Mouse (Mus musculus) CH12.LX (cell line): ENCODE data around the gene Proser2. TPM values are rescaled to one million over a fixed set of nuclear protein-coding genes. Genes with fewer than 3 reads are reported as not detected.

Source experiments
- DNase-seq: peaks from one replicate; pipeline ENCODE4 v3.0.0-alpha.2; 2013; ENCODE audit errors: extremely low read depth
- H3K27ac ChIP-seq: 2 replicates; pipeline ENCODE4 v1.5.1; 2012; ENCODE audit warnings: low read depth, mild to moderate bottlenecking, control low read depth, moderate library complexity; ENCODE audit not compliant: insufficient read depth
- H3K27me3 ChIP-seq: replicated peaks from 2 replicates; pipeline ENCODE3; 2012; ENCODE audit warnings: inconsistent platforms
- H3K36me3 ChIP-seq, 2 experiments: replicated peaks in 1 of 2; 2 replicates each; pipeline versions ENCODE3 to v1.6.1; 2012; ENCODE audit warnings: inconsistent platforms in 1 of 2, low read length in 1 of 2, mild to moderate bottlenecking in 1 of 2, mixed read lengths in 1 of 2, moderate library complexity in 1 of 2; ENCODE audit not compliant: control insufficient read depth in 1 of 2, insufficient read depth in 1 of 2
- H3K4me1 ChIP-seq, 2 experiments: 2 replicates each; pipeline ENCODE4 v1.6.1; 2012; ENCODE audit warnings: inconsistent platforms in 1 of 2, moderate library complexity in 1 of 2; ENCODE audit not compliant: insufficient read depth in 2 of 2, control insufficient read depth in 1 of 2
- H3K4me2 ChIP-seq: 2 replicates; pipeline ENCODE4 v1.6.1; 2012; ENCODE audit warnings: low read depth, mild to moderate bottlenecking, control low read depth; ENCODE audit not compliant: poor library complexity, insufficient read depth, severe bottlenecking
- H3K4me3 ChIP-seq, 3 experiments: fragments of 150-350 bp in 1 of 3; sonication (generic) in 1 of 3; replicated peaks in 1 of 3; 2 replicates each; pipeline versions ENCODE3 to v1.5.1; 2011 to 2012; ENCODE audit warnings: low read depth in 2 of 3, low read length in 2 of 3, mild to moderate bottlenecking in 2 of 3, moderate library complexity in 2 of 3, control low read depth in 1 of 3, improper control_type of control experiment in 1 of 3, inconsistent platforms in 1 of 3, mixed read lengths in 1 of 3; ENCODE audit not compliant: poor library complexity in 1 of 3
- H3K79me2 ChIP-seq: replicated peaks from 2 replicates; pipeline ENCODE4 v1.6.1; 2012; ENCODE audit warnings: mild to moderate bottlenecking, moderate library complexity; ENCODE audit not compliant: control insufficient read depth, poor library complexity, insufficient read depth, severe bottlenecking; ENCODE audit errors: extremely low read depth
- H3K9ac ChIP-seq: 2 replicates; pipeline ENCODE4 v1.6.1; 2012; ENCODE audit warnings: low read depth, mild to moderate bottlenecking, control low read depth, moderate library complexity; ENCODE audit not compliant: insufficient read depth
- H3K9me3 ChIP-seq: replicated peaks from 2 replicates; pipeline ENCODE3; 2012; ENCODE audit warnings: low read length, inconsistent platforms, mixed read lengths
- CHD1 ChIP-seq: IDR thresholded peaks from 2 replicates; pipeline ENCODE4 v1.6.1; 2012; ENCODE audit warnings: low read depth, low read length, improper control_type of control experiment, inconsistent platforms
- ELF1 ChIP-seq: IDR thresholded peaks from 2 replicates; pipeline ENCODE4 v1.6.1; 2014; ENCODE audit warnings: low read depth, mild to moderate bottlenecking, inconsistent platforms, low read length, improper control_type of control experiment
- ETS1 ChIP-seq: conservative IDR thresholded peaks from 2 replicates; pipeline ENCODE4 v1.6.1; 2012; ENCODE audit warnings: low read depth, mild to moderate bottlenecking, inconsistent platforms, low read length, improper control_type of control experiment, moderate library complexity
- IRF4 ChIP-seq: IDR thresholded peaks from 2 replicates; pipeline ENCODE4 v1.6.1; 2014; ENCODE audit warnings: low read depth, mild to moderate bottlenecking, inconsistent platforms, low read length, improper control_type of control experiment
- JUN ChIP-seq: IDR thresholded peaks from 2 replicates; pipeline ENCODE4 v1.6.1; 2011; ENCODE audit warnings: low read depth, mild to moderate bottlenecking, low read length, improper control_type of control experiment, moderate library complexity; ENCODE audit not compliant: insufficient read depth
- KAT2A ChIP-seq: IDR thresholded peaks from 2 replicates; pipeline ENCODE4 v1.6.1; 2012; ENCODE audit warnings: low read length, improper control_type of control experiment, inconsistent platforms; ENCODE audit not compliant: insufficient replicate concordance
- MAFK ChIP-seq: IDR thresholded peaks from 2 replicates; pipeline ENCODE4 v1.6.1; 2011; ENCODE audit warnings: low read length, improper control_type of control experiment; ENCODE audit not compliant: insufficient replicate concordance
- MAX ChIP-seq: IDR thresholded peaks from 2 replicates; pipeline ENCODE4 v1.6.1; 2011; ENCODE audit warnings: low read length, improper control_type of control experiment
- MAZ ChIP-seq: IDR thresholded peaks from 2 replicates; pipeline ENCODE4 v1.6.1; 2012; ENCODE audit warnings: low read depth, mild to moderate bottlenecking, inconsistent platforms, low read length, improper control_type of control experiment, moderate library complexity
- MEF2A ChIP-seq: IDR thresholded peaks from 2 replicates; pipeline ENCODE4 v1.6.1; 2014; ENCODE audit warnings: low read depth, mild to moderate bottlenecking, inconsistent platforms, low read length, improper control_type of control experiment, borderline replicate concordance
- MYC ChIP-seq: IDR thresholded peaks from 2 replicates; pipeline ENCODE4 v1.6.1; 2011; ENCODE audit warnings: low read depth, mild to moderate bottlenecking, improper control_type of control experiment, low read length
- NELFE ChIP-seq: IDR thresholded peaks from 2 replicates; pipeline ENCODE4 v1.6.1; 2011; ENCODE audit warnings: low read depth, low read length, improper control_type of control experiment
- PAX5 ChIP-seq: IDR thresholded peaks from 2 replicates; pipeline ENCODE4 v1.6.1; 2012; ENCODE audit warnings: low read length, inconsistent platforms, mixed read lengths
- POLR2A ChIP-seq: IDR thresholded peaks from 2 replicates; pipeline ENCODE4 v1.6.1; 2011; ENCODE audit warnings: low read depth, mild to moderate bottlenecking, improper control_type of control experiment, low read length
- RAD21 ChIP-seq: IDR thresholded peaks from 2 replicates; pipeline ENCODE4 v1.6.1; 2011; ENCODE audit warnings: low read depth, mild to moderate bottlenecking, low read length, improper control_type of control experiment, moderate library complexity
- RCOR1 ChIP-seq: conservative IDR thresholded peaks from 2 replicates; pipeline ENCODE4 v1.6.1; 2012; ENCODE audit warnings: low read depth, mild to moderate bottlenecking, inconsistent platforms, low read length, improper control_type of control experiment
- SMC3 ChIP-seq: IDR thresholded peaks from 2 replicates; pipeline ENCODE4 v1.6.1; 2011; ENCODE audit warnings: low read depth, low read length, improper control_type of control experiment
- UBTF ChIP-seq: IDR thresholded peaks from 2 replicates; pipeline ENCODE4 v1.6.1; 2012; ENCODE audit warnings: low read depth, mild to moderate bottlenecking, inconsistent platforms, low read length, improper control_type of control experiment, moderate library complexity
- ZC3H11A ChIP-seq: IDR thresholded peaks from 2 replicates; pipeline ENCODE4 v1.6.1; 2012; ENCODE audit warnings: low read depth, mild to moderate bottlenecking, inconsistent platforms, low read length, improper control_type of control experiment
- ZKSCAN1 ChIP-seq: IDR thresholded peaks from 2 replicates; pipeline ENCODE4 v1.6.1; 2012; ENCODE audit warnings: low read depth, inconsistent platforms, low read length, improper control_type of control experiment, borderline replicate concordance
- ZNF384 ChIP-seq: IDR thresholded peaks from 2 replicates; pipeline ENCODE4 v1.6.1; 2012; ENCODE audit warnings: low read depth, low read length, improper control_type of control experiment, inconsistent platforms
- dilution Hi-C: fragments of 300-500 bp; cut with MboI; formaldehyde crosslinking; loops from 2 replicates; pipeline ENCODE4 v1.14.3; 2020; ENCODE audit warnings: low sequenced_read_pairs; ENCODE audit not compliant: extremely low pct_unique_long_range_greater_than_20kb, extremely low pct_ligation_motif_present
- in situ Hi-C: fragments of 300-500 bp; cut with MboI; formaldehyde crosslinking; loops from 3 replicates; pipeline ENCODE4 v1.14.3; 2019; ENCODE audit warnings: low sequenced_read_pairs, low pct_ligation_motif_present, low pct_unique_long_range_greater_than_20kb, mixed read lengths
- polyA plus RNA-seq: library from polyadenylated mRNA; unstranded; fragments of >175 nt; gene quantifications from 2 replicates; pipeline ENCODE4 v1.2.1, GENCODE M21; 2012; ENCODE audit warnings: low read depth; ENCODE audit not compliant: insufficient read length
- total RNA-seq, 2 experiments: library from RNA; depleted of rRNA; stranded (reverse); fragments of 300-350 nt in 1 of 2; fragments of >200 nt in 1 of 2; gene quantifications; 2 replicates each; pipeline ENCODE4 v1.2.3; 2012 to 2014

Gene Proser2
- total and polyA plus RNA-seq, 3 experiments = 0.29 to 2.1 TPM; not detected in 1

DNA sequence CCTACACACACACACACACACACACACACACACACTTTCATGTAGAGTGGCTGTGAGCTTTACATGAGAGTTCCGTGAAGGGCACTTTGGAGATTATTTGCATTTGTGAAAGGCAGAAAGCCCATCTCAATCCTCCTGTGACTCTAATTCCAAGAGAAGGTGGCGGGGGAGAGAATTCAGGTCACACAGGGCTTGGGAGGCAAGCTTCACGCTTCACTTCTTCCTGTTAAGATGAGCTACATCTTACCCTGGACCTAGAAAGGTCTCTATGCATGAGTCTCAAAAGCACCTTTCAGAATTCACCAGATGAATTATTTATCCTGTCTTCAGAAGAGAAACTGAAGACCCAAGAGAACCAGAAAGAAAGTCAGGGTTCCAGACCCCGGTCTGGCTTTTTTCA lies 16.2 kb upstream of the Proser2 start:
- in situ Hi-C loops = no loop called here
- Histone ChIP-seq H3K4me1 (peaks cover 0 to under 1% of the 10 kb centered on the region in 2 experiments; a peak in 1 of 4 replicates), H3K4me2 (no peak overlapping the region), H3K27ac (no peak overlapping the region), H3K27me3 (no peaks in the 10 kb centered on the region), H3K9me3 (no peaks in the 10 kb centered on the region), H3K9ac (no peak overlapping the region), H3K36me3 (no peaks in the 10 kb centered on the region), H3K79me2 (no peaks in the 10 kb centered on the region), H3K4me3 (no peak overlapping the region)
- TF ChIP-seq CHD1 (no peak), MAFK (no peak), ZC3H11A (no peak), ZNF384 (no peak), NELFE (no peak), POLR2A (no peak), ZKSCAN1 (no peak), MAX (no peak), RAD21 (no peak), JUN (no peak), PAX5 (no peak)
- dilution Hi-C loops = no loop called here
- no peak for DNase-seq

DNA sequence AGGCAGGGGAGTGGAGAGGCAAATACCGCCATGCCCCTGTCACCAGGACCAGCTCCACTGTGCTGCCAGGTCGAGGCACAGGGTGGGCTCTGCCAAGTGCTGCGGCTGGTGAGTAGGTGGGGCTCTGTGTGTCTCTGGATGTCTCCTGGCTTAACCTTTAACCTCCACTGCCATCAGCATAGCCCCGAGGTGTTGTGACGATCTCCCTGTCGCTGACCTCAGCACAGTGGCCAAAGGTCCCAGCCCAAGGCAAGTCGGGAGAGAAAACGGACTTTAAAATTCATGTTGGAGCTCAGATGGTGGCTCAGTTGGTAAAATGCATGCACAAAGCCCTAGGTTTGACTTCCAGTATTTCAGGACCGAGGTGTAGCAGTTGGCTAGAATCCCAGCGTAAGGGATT lies 15.6 kb upstream of the Proser2 start:
- Histone ChIP-seq H3K27me3 (no peaks in the 10 kb centered on the region), H3K4me3 (no peak overlapping the region), H3K79me2 (no peaks in the 10 kb centered on the region), H3K4me2 (no peak overlapping the region), H3K9ac (no peak overlapping the region), H3K9me3 (no peaks in the 10 kb centered on the region), H3K36me3 (no peaks in the 10 kb centered on the region), H3K27ac (no peak overlapping the region), H3K4me1 (peaks cover 0 to 7% of the 10 kb centered on the region in 2 experiments; a peak in 1 of 4 replicates)
- DNase-seq = no peak
- TF ChIP-seq ELF1 = no peak
- no peak for TF ChIP-seq ZC3H11A
- TF ChIP-seq MEF2A = no peak
- TF ChIP-seq ZKSCAN1 = no peak
- TF ChIP-seq PAX5 = no peak
- no peak for TF ChIP-seq NELFE
- no peak for TF ChIP-seq RCOR1
- no peak for TF ChIP-seq MYC
- no peak for TF ChIP-seq MAX
- TF ChIP-seq SMC3 = no peak
- no peak for TF ChIP-seq UBTF
- no peak for TF ChIP-seq IRF4
- no peak for TF ChIP-seq POLR2A
- TF ChIP-seq KAT2A = no peak
- no peak for TF ChIP-seq ETS1
- no peak for TF ChIP-seq MAZ
- TF ChIP-seq ZNF384 = no peak
- in situ Hi-C loops = no loop called here
- dilution Hi-C loops = no loop called here
